Mouse (Mus musculus): ENCODE measurements around the gene Irf8. TPM values are rescaled to one million over a fixed set of nuclear protein-coding genes. Genes with fewer than 3 reads are reported as not detected.

The Irf8 gene
- total RNA-seq, 1 experiment from 2014 or later, result 117 TPM

- ATAC-seq (replicated peaks; ENCODE audit: low read depth, poor library complexity, severe bottlenecking), result no peak
Observed at GRCm38 (mm10) chr8:120746007-120746701, 10.0 kb downstream of the Irf8 start.

GRCm38 (mm10) chr8:120747286-120747685 lies 11.1 kb downstream of the Irf8 start:
- no peak for ATAC-seq (replicated peaks; ENCODE audit: low read depth, poor library complexity, severe bottlenecking)

- ATAC-seq (replicated peaks; ENCODE audit: low read depth, poor library complexity, severe bottlenecking), result no peak
Observed at GRCm38 (mm10) chr8:120750616-120751015, 14.5 kb downstream of the Irf8 start.

GRCm38 (mm10) chr8:120751226-120752081 lies 15.3 kb downstream of the Irf8 start:
- ATAC-seq (replicated peaks; ENCODE audit: low read depth, poor library complexity, severe bottlenecking), result no peak; the same call in 1 of the 2 replicates

GRCm38 (mm10) chr8:120752082-120752452 lies 15.9 kb downstream of the Irf8 start:
- ATAC-seq (replicated peaks; ENCODE audit: low read depth, poor library complexity, severe bottlenecking), result peak; percentile 68

GRCm38 (mm10) chr8:120753476-120753875 lies 17.3 kb downstream of the Irf8 start:
- no peak for ATAC-seq (replicated peaks; ENCODE audit: low read depth, poor library complexity, severe bottlenecking)

GRCm38 (mm10) chr8:120755306-120756297 lies 19.4 kb downstream of the Irf8 start:
- ATAC-seq (replicated peaks; ENCODE audit: low read depth, poor library complexity, severe bottlenecking), result no peak

GRCm38 (mm10) chr8:120758005-120758404 lies 21.8 kb downstream of the Irf8 start:
- no peak for ATAC-seq (replicated peaks; ENCODE audit: low read depth, poor library complexity, severe bottlenecking)

GRCm38 (mm10) chr8:120759847-120760246 lies 23.7 kb downstream of the Irf8 start:
- no peak for ATAC-seq (replicated peaks; ENCODE audit: low read depth, poor library complexity, severe bottlenecking)

GRCm38 (mm10) chr8:120760341-120761215 lies 24.4 kb downstream of the Irf8 start:
- ATAC-seq (replicated peaks; ENCODE audit: low read depth, poor library complexity, severe bottlenecking), result peak; percentile 33; the same call in 1 of the 2 replicates

GRCm38 (mm10) chr8:120763267-120763666 lies 27.1 kb downstream of the Irf8 start:
- ATAC-seq (replicated peaks; ENCODE audit: low read depth, poor library complexity, severe bottlenecking), result peak; percentile 43

- ATAC-seq (replicated peaks; ENCODE audit: low read depth, poor library complexity, severe bottlenecking), result no peak
Observed at GRCm38 (mm10) chr8:120764638-120765037, 28.5 kb downstream of the Irf8 start.

- peak; percentile 74 for ATAC-seq (replicated peaks; ENCODE audit: low read depth, poor library complexity, severe bottlenecking)
Observed at GRCm38 (mm10) chr8:120766622-120767021, 30.5 kb downstream of the Irf8 start.

GRCm38 (mm10) chr8:120768454-120769218 lies 32.5 kb downstream of the Irf8 start:
- peak; percentile 26; the same call in 1 of the 2 replicates for ATAC-seq (replicated peaks; ENCODE audit: low read depth, poor library complexity, severe bottlenecking)

GRCm38 (mm10) chr8:120777184-120777583 lies 41.0 kb downstream of the Irf8 start:
- no peak; the same call in 1 of the 2 replicates for ATAC-seq (replicated peaks; ENCODE audit: low read depth, poor library complexity, severe bottlenecking)

GRCm38 (mm10) chr8:120777732-120778131 lies 41.6 kb downstream of the Irf8 start:
- no peak for ATAC-seq (replicated peaks; ENCODE audit: low read depth, poor library complexity, severe bottlenecking)

GRCm38 (mm10) chr8:120779106-120779505 lies 42.9 kb downstream of the Irf8 start:
- ATAC-seq (replicated peaks; ENCODE audit: low read depth, poor library complexity, severe bottlenecking), result no peak

- ATAC-seq (replicated peaks; ENCODE audit: low read depth, poor library complexity, severe bottlenecking), result peak; percentile 60
Observed at GRCm38 (mm10) chr8:120783781-120784180, 47.6 kb downstream of the Irf8 start.
